Mouse (Mus musculus): ENCODE measurements around the gene Olfr630.

- TF ChIP-seq CTCF (IDR thresholded peaks at IDR 0.05; ENCODE audit: low read depth) (no peak), EP300 (IDR thresholded peaks at IDR 0.05; ENCODE audit: low read depth) (no peak)
Measured at GRCm38 (mm10) chr7:103757233-103757632, at the start of gene Olfr630.

Measured in liver, postnatal 0 days (tissue).